Mouse (Mus musculus) cortical plate, adult 2 months (tissue): ENCODE measurements at regions not wholly inside any gene's neighbourhood (a gene's known extent, or its start where the extent isn't known, plus 50 kb on each side); places are given as distances from the start of the nearest gene placed in this dataset.
"Not testable (repeated sequence)": the region's sequence is repeated elsewhere in the genome, so short reads cannot be mapped to it uniquely, and the experiment has no call there.

Experiments
- H3K27ac ChIP-seq: fragments of 200-500 bp; 2 replicates; pipeline ENCODE4 v1.5.1; 2012; ENCODE audit warnings: low read length, control low read depth, inconsistent platforms; ENCODE audit not compliant: insufficient read depth
- H3K4me1 ChIP-seq: fragments of 200-500 bp; 2 replicates; pipeline ENCODE4 v1.6.1; 2011; ENCODE audit warnings: low read length; ENCODE audit not compliant: control insufficient read depth, insufficient read depth
- H3K4me3 ChIP-seq: fragments of 200-500 bp; 2 replicates; pipeline ENCODE4 v1.5.1; 2011; ENCODE audit warnings: mild to moderate bottlenecking, low read length, control low read depth; ENCODE audit not compliant: insufficient read depth
- CTCF ChIP-seq: fragments of 200-500 bp; IDR thresholded peaks from 2 replicates; pipeline ENCODE4 v1.5.1; 2011; ENCODE audit warnings: mild to moderate bottlenecking, control low read depth, low read length; ENCODE audit not compliant: insufficient read depth; ENCODE audit errors: extremely low read depth
- POLR2A ChIP-seq: fragments of 200-500 bp; IDR thresholded peaks from 2 replicates; pipeline ENCODE4 v1.6.1; 2011; ENCODE audit warnings: mild to moderate bottlenecking, low read length, control low read depth; ENCODE audit not compliant: insufficient read depth; ENCODE audit errors: extremely low read depth

DNA sequence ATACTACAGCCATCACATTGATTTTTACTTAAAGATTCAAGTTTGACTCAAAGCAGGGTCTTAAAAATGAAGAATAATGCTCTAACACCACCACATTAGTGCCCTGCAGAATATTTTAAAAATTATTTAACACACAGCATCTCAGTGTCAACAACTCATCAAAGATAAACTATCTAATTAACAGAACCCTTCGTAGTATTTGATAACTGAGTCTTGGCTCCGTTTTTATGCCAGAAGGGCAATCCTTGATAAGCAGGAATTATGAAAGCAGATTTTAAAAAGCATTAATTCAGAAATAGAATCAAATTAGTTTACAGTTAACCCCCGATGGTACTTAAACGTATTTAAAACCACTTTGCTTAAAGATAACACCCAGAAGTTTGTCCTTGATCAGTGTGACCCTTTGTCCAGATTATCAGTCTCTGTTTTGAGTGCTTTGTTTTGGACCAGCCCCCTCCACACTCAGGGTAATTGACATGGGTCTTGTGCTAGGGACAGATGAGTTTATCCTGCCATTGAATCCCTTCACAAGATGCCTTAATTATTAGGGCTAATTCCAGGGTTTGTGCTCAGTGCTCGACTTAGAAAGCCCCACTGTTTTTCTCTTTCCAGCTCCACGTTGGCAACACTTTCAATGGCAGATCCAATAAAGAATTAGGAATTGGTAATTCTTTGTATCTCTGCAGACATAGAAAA is 69.4 kb upstream of the Dph6 start:
- H3K27ac ChIP-seq: no peak overlapping the region

DNA sequence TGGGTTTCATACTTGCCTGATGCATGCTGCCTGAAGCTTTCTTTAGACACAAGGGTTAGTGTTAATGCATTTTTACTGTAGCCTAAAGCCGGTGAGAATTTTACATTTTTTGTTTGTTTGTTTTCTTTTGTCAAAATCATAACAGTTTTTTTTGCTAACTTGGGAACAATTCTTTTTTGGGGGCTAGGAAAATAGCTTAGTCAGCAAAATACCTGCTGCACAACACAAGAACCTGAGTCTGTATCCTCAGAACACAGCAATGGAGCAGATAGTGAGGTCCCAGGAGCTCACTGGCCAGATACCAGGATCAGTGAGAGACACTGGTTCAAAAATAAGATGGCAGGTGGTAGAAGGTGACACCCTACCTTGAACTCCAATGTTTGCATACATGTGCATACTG is 72.4 kb upstream of the Dph6 start:
- Histone ChIP-seq H3K4me1 (no peaks in the 10 kb centered on the region), H3K4me3 (no peak overlapping the region), H3K27ac (no peak overlapping the region)
- TF ChIP-seq CTCF: no peak
- no peak for TF ChIP-seq POLR2A

More for the DNA sequence above, 69.4 kb upstream of the Dph6 start:
- Histone ChIP-seq H3K4me3 (no peak overlapping the region), H3K4me1 (no peaks in the 10 kb centered on the region)
- TF ChIP-seq CTCF (no peak), POLR2A (no peak)

DNA sequence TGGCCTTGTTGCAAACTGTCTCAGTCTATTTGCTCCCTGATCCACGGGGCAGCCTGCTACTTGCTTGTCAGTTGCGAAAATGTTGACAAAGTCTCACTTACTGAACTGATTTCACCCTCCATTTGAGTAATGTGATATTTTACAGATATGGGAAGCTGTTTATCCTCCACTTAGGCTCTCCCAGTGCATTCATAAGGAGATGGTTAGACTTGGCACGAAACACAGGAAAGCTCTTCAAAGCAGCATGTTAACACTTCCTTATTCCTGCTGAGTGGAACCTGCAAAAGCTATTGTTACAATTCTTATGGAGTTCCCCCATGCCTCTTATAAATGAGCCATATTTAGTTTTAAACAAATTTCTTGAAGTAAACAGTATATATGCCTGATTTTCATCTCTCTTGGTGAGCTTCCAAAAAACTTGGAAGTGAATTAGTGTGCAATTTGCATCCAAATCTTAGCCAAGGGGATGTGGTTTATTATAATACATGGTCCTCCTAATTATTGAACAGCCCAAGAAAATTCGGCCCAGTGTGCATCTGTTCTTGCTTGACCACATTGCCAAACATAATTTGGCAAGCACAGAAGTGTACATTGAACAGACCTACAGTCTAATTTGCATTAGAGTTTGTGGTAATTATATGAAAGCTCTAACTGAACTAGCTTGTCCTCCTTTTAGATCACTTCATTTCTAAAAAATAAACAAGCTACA is 80.3 kb upstream of the Dph6 start:
- TF ChIP-seq CTCF (no peak), POLR2A (no peak)
- H3K4me3 ChIP-seq: no peak overlapping the region
- no peak overlapping the region for H3K27ac ChIP-seq
- H3K4me1 ChIP-seq: no peaks in the 10 kb centered on the region

DNA sequence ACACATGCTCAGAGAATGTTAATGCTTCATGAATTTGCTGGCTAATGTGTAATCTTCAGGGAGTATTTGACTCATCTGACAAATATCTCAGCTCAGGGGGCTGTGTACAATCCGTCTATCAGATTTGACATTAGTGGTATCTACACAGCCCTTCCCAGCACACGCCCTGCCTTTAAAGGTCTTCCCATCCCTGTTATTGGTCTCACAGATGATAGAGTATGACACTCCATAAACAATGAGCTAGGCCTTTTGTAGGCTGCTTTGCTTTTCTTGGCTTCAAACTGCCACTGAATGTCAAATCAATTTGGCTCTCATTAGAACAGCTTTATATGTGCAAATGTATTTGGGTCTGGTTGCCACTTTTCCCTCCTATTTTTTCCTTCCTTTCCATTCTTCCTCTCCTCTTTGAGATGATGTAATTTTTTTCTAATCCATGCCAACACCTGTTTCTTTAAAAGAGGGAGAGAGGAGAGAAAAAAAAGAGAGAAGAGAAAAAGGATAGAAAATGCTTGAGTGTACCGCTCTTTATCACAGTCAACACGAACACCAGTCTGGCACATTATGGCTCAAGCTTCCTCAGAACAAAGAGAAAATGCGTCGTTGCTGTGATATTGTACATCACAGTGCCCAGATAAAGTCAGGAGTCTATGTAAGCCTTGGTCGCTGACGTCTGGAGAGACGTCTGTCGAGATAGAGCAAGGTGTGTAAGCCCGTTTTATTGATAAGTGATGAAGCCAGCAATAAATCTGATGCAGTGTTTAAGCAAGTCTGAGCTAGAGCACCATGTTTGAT is 84.9 kb upstream of the Dph6 start:
- TF ChIP-seq CTCF (no peak), POLR2A (no peak)
- H3K27ac ChIP-seq: no peak overlapping the region

DNA sequence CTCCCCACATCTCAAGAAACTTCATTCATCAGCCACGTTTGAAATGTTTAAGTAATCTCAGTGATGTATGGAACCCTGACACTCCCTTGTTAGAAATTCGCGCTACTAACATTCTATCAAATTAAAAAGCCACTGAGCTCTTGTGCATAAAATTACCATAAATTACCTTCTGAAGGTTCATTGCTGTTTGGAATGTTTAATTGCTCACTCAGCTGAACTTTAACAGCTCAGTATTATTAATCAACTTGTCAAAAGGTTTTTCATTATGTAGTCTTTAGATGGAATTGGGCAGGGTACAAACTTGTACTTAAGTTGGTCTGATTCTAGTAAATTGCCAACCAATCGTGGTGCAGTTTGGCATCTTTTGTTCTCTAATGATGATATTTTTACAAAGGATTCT is 108.5 kb upstream of the Dph6 start:
- Histone ChIP-seq H3K27ac (no peak overlapping the region), H3K4me1 (no peaks in the 10 kb centered on the region; the same call in 1 of the 2 replicates)

More for the DNA sequence above, 84.9 kb upstream of the Dph6 start:
- Histone ChIP-seq H3K4me1 (no peaks in the 10 kb centered on the region), H3K4me3 (no peak overlapping the region)

DNA sequence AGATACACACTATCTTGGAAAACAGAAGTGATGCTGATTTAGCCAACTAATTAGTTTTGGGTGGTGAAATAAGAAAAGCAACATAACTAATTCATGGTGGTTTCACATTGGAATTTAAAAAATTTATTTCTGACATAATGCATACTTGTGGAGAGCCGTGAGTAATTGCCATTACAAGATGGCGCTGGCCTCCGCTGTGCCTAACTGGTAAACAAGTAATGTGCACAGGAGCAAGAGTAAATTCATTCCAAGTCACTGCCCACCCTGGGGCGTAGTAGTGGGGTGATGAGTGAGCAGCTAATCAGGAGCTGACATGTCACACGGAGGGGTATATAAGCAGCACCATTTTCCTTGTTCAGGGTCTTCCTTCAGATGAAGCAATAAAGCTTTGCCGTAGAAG is 119.0 kb upstream of the Dph6 start:
- H3K27ac ChIP-seq, H3K4me1 ChIP-seq, H3K4me3 ChIP-seq: not testable (repeated sequence)

More for the DNA sequence above, 108.5 kb upstream of the Dph6 start:
- H3K4me3 ChIP-seq: no peak overlapping the region
- TF ChIP-seq CTCF (no peak), POLR2A (no peak)

DNA sequence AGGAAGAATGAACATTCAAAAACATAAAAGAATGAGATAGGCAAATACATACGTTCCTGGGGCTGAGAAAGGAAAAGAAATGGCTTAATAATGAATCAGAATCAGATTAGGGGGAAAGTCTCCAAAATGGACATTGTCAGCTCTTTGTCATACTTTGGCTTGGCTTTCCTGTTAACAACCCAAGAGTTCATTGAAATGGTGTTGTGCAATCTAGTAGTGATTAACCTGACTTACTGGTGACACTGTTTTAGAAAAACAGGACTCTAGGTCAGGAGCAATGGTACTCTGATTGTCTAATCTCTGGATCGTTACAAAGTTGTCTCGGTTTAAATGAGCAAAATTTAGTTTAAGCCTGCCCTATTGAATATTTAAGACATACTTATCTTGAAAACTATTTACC is 119.5 kb upstream of the Dph6 start:
- TF ChIP-seq POLR2A (no peak), CTCF (no peak)
- Histone ChIP-seq H3K4me3 (no peak overlapping the region), H3K4me1 (no peaks in the 10 kb centered on the region), H3K27ac (no peak overlapping the region)

DNA sequence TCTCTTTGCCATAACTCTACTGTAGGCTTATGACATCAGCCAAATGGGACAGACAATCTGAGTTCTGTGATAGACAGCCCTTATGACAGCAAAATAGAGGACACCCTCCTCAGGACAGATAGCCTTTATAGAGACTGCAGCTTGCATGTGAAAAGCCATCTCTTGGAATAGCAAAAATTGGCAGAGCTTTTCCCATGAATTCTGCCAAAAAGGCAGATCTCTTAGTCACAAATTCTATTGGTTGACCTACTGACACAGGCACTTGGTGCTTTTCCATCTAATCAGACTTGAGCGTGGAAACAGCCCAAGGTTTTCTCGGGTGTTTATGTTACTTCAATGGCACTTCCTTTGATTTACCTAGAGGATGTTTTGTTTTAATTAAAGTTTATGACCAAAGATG is 120.8 kb upstream of the Dph6 start:
- no peak overlapping the region for H3K4me3 ChIP-seq
- H3K4me1 ChIP-seq: no peaks in the 10 kb centered on the region
- H3K27ac ChIP-seq: no peak overlapping the region
- TF ChIP-seq CTCF (no peak), POLR2A (no peak)

DNA sequence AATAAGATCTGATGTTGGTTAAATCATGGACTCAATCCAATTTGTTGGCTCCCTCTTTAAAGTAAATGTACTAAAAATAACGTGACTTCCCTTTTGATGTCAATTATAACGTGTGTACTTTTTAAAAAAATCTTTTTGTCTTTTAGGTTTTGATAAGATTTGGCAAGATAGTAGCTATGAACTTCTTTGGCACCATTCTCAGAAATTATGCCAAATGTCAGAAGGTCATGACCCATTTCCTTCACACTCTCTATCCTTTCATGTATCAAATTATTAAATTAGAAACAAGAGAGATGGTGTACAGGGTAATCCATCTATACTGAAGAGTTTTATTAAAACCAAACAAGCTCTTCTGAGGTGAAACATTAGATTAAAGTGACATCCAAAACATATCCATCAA is 121.4 kb upstream of the Dph6 start:
- H3K4me3 ChIP-seq: no peak overlapping the region
- H3K4me1 ChIP-seq: no peaks in the 10 kb centered on the region
- no peak for TF ChIP-seq CTCF
- TF ChIP-seq POLR2A: no peak
- H3K27ac ChIP-seq: no peak overlapping the region
